Mouse (Mus musculus) bone marrow macrophage, adult 2 months (primary cell): ENCODE results near the gene Phyhd1.

ENCODE experiments used
- CTCF ChIP-seq: IDR thresholded peaks from 2 replicates; pipeline ENCODE4 v1.5.1; 2012; ENCODE audit warnings: low read depth, mild to moderate bottlenecking, low read length, moderate library complexity
- POLR2A ChIP-seq: IDR thresholded peaks from 2 replicates; pipeline ENCODE4 v1.6.1; 2012; ENCODE audit warnings: mild to moderate bottlenecking, low read depth, low read length, borderline replicate concordance

DNA sequence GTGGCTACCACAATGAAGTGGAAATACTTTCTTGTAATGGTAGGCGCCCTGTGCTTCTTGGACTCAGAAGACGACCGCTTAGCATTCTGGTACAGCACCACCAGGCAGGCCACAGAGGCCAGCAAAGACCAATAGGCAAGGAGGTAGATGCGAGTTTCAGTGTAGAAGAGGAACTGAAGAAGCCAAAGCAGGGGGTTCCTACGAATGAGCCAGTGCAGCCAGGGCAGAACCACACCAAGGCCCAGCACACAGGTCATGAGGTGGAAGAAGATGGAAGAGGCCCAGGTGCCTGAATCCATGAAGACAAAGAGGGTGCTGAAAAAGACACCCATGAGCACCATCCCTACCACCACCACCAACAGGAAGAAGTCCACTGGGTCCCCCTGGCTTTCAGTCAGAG, 19.0 kb downstream of the Phyhd1 start:
- no peak for TF ChIP-seq CTCF
- no peak for TF ChIP-seq POLR2A
